In the genomic region with DNA sequence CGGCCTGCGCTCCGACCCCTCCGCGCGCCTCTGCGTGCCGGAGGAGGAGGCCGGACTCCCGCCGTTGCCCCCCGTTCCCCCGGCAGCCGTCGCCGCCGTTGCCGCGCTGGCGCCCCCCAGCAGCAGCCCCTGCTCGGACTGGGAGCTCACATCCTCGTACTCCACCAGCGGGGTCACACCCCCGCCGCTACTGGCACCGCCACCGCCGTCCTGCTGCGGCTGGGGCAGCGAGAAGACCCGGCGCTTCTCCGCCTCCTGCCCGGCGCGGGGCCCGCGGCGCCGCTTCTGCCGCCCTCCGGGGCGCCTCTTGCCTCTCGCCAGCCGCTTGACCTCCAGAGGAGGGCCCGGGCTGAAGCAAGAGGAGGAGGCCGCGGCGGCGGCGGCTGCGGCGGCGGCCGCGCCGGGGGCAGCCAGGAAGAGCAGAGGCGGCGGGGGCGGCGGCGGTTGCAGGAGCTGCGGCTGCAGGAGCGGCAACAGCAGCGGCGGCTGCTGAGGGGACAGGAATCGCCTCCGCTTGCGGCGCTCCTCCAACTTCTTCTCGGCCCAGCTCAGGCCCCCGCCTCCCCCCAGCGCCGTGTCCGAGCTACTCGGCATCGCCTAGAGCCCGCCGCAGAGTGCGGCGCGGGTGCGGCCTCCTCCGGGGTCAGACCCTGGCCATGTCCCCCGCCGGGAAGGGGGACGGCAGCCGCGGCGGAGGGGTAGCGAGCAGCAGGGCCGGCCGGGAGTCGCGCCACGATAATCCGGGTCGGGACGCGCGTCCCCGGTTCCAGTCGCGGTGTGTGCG, we compare ENCODE assay signal across 8 mouse cellular contexts. TPM values are rescaled to one million over a fixed set of nuclear protein-coding genes. Genes with fewer than 3 reads are reported as not detected.
A peak's percentile ranks its signal among the peaks of the same experiment; 100 is the strongest.
DNase-seq lines count a peak whose midpoint lies in the region; ATAC-seq and TF ChIP-seq lines count a peak whose summit lies in the region.

No protein-coding gene starts in this region.

- H3K27me3 ChIP-seq in forebrain, embryonic 12.5 days: no peaks in the 10 kb centered on the region
- no peaks in the 10 kb centered on the region for H3K27me3 ChIP-seq in lung, embryonic 14.5 days (ENCODE audit: insufficient read depth, low read length)

- H3K4me3 ChIP-seq in forebrain, embryonic 12.5 days (replicated peaks): peak overlapping the region; percentile 100
- H3K4me3 ChIP-seq in layer of hippocampus, adult 2 months: peak overlapping the region; percentile 94
- H3K4me3 ChIP-seq in lung, embryonic 14.5 days (ENCODE audit: low read depth, low read length): peak overlapping the region; percentile 89

- H3K36me3 ChIP-seq in forebrain, embryonic 12.5 days (replicated peaks): no peaks in the 10 kb centered on the region
- 0 out of 2 replicates have a peak, but pooled peaks cover 2% of the 10 kb centered on the region for H3K36me3 ChIP-seq in lung, embryonic 14.5 days (ENCODE audit: insufficient read depth)

- peak overlapping the region; percentile 98 for H3K27ac ChIP-seq in forebrain, embryonic 12.5 days
- peak overlapping the region; percentile 97 for H3K27ac ChIP-seq in layer of hippocampus, adult 2 months
- peak overlapping the region; percentile 98 for H3K27ac ChIP-seq in lung, embryonic 14.5 days (ENCODE audit: low read depth)

- intact Hi-C loops in heart, postnatal 10 days (cut with DNase I): loop anchor here (2.0 kb wide), 1 partner anchor 109 kb away; the partner anchor contains the start of genes Mplkip and Sugct

- H3K9ac ChIP-seq in forebrain, embryonic 12.5 days: peak overlapping the region; percentile 99
- H3K9ac ChIP-seq in lung, embryonic 14.5 days: peak overlapping the region; percentile 96

- no peaks in the 10 kb centered on the region for H3K9me3 ChIP-seq in forebrain, embryonic 12.5 days
- H3K9me3 ChIP-seq in lung, embryonic 14.5 days (ENCODE audit: low read depth, low read length): no peaks in the 10 kb centered on the region

- H3K4me2 ChIP-seq in forebrain, embryonic 12.5 days: peak overlapping the region; percentile 91
- peak overlapping the region; percentile 77 for H3K4me2 ChIP-seq in lung, embryonic 14.5 days

- peaks cover 14% of the 10 kb centered on the region for H3K4me1 ChIP-seq in forebrain, embryonic 12.5 days
- peaks cover 2% of the 10 kb centered on the region; the same call in 1 of the 2 replicates for H3K4me1 ChIP-seq in lung, embryonic 14.5 days (ENCODE audit: insufficient read depth)

- ATAC-seq in forebrain, embryonic 12.5 days (ENCODE audit: low FRiP score): peak; percentile 50
- ATAC-seq in lung, embryonic 14.5 days (ENCODE audit: insufficient read depth): peak; percentile 36

- peak; percentile 39 to 41 for DNase-seq in CD8-positive naive resting alpha-beta T cell, adult 2 months (ENCODE audit: low read depth in 2 of 2, low spot score in 2 of 2)
- DNase-seq in brain, adult 2 months (ENCODE audit: low read depth, low spot score): peak; percentile 43
- DNase-seq in heart, postnatal 10 days: peak; percentile 58 to 67
- peak; percentile 16 to 33 for DNase-seq in layer of hippocampus, adult 2 months (ENCODE audit: low spot score in 2 of 2)
- peak; percentile 55 for DNase-seq in lung, embryonic 14.5 days
- peak; percentile 43 for DNase-seq in retina, postnatal 7 days (ENCODE audit: low read depth, low spot score)
- peak; percentile 25 to 56 for DNase-seq in urinary bladder, adult 18-20 months (ENCODE audit: low spot score in 2 of 2)

- no peak for TF ChIP-seq CTCF in layer of hippocampus, adult 2 months (conservative IDR thresholded peaks at IDR 0.05)
- no peak for TF ChIP-seq CTCF in lung, embryonic 14.5 days (IDR thresholded peaks at IDR 0.05; ENCODE audit: low read depth)

- under 1% methylated on average over 79 of the region's 105 CpGs for WGBS in forebrain, embryonic 12.5 days
- under 1% methylated on average over 84 of the region's 105 CpGs for WGBS in lung, embryonic 14.5 days

RNA-seq across cellular contexts. Expression of gene Cdk13, which starts 0.6 kb away (rescaled TPM):
- 18.8 and 27.7 TPM in 2 replicates for polyA plus RNA-seq in forebrain, embryonic 12.5 days (2016; fragmentation: Nextera tagmentation; extraction: Ambion mirVana)
- total RNA-seq in heart, postnatal 10 days (2021): 10 to 100 TPM; 35.3 to 35.4 TPM
- total RNA-seq in layer of hippocampus, adult 2 months (2021): 10 to 100 TPM; 58.7 to 60.0 TPM
- polyA plus RNA-seq in lung, embryonic 14.5 days (2014; fragmentation: Nextera tagmentation; extraction: Ambion mirVana): 23.0 and 27.6 TPM in 2 replicates

Comparison
In these comparisons a context has a peak if more than half of its experiments do, and no peak if none do; other contexts are left out.
1. Peak in every context shown above with its lines: DNase-seq, ATAC-seq, H3K4me3 ChIP-seq and H3K27ac ChIP-seq.